Mouse (Mus musculus) MEL-GATA-1-ER (cell line): ENCODE results near the gene Perm1.

Experiments
- DNase-seq: peaks from one replicate; pipeline ENCODE4 v3.0.0-alpha.2; 2012; ENCODE audit warnings: low read depth; ENCODE audit errors: extremely low read depth

Gene Perm1

GRCm38 (mm10) chr4:156215649-156216048 lies at the start of gene Perm1:
Gene Perm1, plus strand, starts transcription at chr4:156215868.
- no peak for DNase-seq

DNA sequence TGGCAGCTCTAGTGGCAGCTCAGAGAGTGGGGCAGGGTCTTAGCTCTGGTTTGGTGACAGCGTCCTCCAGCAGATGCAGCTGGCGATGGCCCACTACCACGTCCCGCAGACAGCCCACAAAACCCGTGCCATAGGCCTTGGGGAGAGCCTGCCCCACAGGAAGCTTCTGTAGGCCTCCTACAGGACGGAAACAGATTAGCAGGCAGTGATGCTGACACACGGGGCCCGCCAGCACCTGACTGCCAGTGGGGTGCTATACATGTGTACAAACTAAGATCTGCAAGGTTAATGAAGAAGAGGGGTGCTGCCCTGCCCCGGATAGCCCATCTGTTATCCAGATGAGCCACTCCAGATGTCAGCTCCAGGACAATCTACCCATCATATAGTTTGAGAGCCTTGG lies 49.2 kb upstream of the Perm1 start:
- no peak for DNase-seq

GRCm38 (mm10) chr4:156168611-156169010 lies 47.1 kb upstream of the Perm1 start:
- DNase-seq: no peak

DNA sequence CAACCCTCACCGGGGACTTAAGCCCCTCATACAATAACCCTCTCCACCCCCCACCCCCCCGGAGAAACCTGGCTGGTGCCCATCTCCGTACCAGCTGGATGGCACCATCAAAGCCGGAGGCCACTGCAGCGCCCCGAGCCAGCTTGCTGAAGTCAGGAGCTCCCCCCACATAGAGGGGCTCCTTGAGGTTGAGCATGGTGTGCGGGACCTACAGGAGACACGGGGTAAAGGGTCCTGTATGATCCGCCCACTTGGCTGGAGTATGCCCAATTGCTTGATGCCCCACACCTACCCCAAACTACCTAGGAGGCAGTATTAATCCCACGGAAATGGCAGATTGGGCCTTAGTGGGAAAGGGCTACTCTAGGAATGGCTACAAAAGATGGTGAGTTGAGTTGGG lies 46.5 kb upstream of the Perm1 start:
- no peak for DNase-seq

- no peak for DNase-seq
These were observed 43.8 kb upstream of the Perm1 start for GRCm38 (mm10) chr4:156171828-156172227.

DNA sequence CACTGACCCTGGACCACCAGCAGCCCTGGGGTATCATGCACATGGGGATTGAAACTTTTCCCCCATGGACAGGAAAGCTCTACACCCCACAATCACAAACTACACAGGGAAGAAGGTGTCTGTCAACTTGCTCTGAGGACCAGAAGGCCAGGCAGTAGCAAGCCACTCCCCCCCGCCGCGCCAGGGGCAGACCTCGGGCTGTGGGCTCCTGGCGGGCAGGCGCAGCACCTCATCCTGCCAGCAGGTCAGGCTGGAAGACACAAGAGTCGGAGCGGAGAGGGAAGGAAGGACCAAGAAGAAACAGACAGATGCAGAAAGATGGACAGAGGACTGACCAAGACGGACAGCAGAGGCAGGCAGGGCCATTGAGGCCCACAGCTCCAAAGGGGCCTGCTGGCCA lies 38.0 kb upstream of the Perm1 start:
- DNase-seq: no peak

DNA sequence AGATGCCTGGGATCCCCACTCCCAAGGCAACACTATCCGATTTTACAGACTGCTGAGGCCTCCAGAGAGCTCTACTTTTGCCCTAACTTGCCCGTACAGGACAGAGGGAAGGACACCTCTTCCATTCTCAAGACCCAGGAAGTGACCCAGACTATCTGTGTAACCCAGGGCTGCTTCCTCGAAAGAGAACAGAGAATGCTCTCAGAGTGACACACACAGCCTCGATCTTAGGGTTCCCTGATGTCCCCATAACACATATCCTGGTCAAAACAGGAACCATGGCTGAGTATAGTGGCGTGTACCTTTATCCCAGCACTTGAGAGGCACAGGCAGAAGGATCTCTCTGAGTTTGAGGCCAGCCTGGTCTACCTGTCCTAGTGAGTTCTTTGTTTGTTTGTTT lies 31.9 kb upstream of the Perm1 start:
- DNase-seq: no peak

GRCm38 (mm10) chr4:156184291-156184954 lies 31.2 kb upstream of the Perm1 start:
- DNase-seq: peak; percentile 86

GRCm38 (mm10) chr4:156185456-156185949 lies 30.2 kb upstream of the Perm1 start:
- DNase-seq: peak; percentile 73

- no peak for DNase-seq
These were observed 29.5 kb upstream of the Perm1 start for GRCm38 (mm10) chr4:156185950-156186850.

DNA sequence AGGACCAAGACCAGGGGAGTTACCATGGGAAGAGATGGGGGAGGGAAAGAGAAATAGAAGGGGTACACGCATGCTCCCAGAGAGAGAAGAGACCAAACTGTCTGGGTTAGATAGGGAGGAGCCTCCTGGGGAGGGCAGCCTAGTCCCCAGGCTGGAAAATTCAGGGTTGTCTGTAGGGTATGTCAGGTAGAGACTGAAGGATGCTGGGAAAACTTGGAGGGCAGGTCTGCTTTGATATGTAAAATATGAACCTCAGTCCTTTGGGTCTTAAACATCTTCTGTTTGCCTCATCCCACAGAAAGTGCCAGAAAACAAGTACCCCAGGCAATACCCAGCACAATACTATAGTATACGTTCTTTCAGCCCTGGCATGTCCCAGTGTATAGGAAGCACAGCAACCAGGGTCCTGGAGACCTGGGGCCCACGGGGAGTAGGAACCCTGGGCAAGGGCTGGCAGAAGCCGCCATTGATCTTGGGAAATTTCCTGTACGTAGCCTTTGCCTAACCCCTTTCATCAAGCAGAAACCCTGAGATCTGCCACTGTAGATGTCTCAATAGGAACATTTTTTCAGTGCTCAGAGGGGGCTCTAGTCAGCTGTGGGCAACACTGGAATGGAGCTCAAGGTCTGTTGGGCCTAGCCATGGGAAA lies 27.4 kb upstream of the Perm1 start:
- no peak for DNase-seq

DNA sequence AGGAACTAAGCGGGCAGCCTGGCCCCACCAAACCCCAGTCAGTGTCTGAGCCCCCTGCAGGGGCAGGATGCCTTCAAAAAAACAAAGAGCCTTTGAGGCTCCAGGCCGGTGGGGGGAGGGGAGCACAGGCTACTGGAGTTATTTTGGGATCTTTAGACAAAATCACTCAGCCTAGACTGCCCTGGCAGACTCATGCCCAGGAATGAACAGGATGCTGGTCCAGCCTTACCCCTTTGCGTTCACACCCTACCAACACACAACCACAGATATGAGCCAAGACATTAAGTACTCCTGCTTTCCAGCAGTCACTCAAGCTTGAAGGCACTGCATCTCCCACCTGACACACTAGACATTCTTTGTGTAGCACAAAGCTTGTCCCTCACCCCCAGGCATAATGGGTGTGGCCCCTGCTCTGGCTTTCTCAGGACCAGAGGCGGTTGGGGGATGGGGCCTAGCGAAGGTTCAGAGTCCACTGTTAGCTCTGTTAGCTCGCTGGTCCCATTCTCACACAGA lies 26.8 kb upstream of the Perm1 start:
- DNase-seq: no peak

DNA sequence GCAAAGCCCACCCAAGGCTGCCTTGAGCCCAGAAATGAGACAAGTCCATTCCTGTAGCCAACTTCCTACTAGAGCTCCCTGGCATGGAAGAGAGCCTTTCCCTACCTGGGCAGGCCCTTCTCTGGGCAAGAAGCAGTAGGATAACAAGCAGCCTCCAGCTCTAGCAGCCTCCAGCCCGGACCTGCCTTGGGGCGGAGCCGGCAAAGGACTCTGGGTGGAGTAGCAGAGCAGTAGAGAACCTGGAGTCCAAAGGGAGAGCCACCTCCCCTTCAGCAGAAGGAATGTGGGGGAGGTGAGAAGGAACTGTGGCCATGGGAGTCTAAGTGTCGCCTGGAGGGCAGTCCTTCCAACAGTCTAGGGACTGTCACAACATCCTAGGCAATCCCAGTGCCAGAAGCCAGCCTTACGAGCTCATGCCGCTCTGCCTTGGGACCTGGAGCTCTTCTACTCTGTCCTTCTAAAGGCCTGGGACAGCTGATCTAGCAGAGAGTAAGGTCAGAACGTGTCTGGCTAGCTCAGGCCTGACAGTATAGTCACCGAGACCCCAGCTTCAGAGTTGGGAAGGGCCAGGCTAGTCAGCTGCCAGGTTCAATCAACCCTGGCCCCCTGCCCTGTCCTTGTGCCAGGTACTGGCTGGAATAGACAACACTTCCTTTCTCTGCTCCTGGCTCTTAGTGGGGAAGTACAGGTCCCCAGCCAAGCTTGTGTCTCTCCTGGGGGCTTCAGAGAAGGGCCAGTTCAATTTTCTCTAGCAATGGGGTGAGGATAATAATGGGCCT lies 23.1 kb upstream of the Perm1 start:
- no peak for DNase-seq

- DNase-seq: no peak
These were observed 22.5 kb upstream of the Perm1 start for GRCm38 (mm10) chr4:156193200-156193590.

DNA sequence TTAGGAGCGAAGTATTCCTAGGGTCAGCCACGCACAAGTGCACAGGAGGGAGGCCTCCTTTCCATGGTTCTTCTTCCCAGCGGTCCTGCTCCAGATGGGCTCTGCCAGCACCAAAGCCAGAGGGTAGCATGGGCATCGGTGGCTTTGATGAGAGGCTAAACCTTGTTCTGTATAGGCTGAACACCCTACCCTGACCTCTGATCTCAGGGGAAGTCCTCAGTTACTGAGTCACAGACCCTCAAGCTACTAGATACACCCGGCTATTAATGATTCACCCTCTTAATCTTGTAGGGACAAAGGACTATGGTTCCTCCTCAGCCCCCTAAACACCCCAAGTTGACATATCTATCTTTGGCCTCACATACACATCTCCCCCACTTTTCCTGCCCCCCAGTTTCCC lies 21.8 kb upstream of the Perm1 start:
- no peak for DNase-seq

GRCm38 (mm10) chr4:156194346-156194745 lies 21.3 kb upstream of the Perm1 start:
- DNase-seq: no peak

DNA sequence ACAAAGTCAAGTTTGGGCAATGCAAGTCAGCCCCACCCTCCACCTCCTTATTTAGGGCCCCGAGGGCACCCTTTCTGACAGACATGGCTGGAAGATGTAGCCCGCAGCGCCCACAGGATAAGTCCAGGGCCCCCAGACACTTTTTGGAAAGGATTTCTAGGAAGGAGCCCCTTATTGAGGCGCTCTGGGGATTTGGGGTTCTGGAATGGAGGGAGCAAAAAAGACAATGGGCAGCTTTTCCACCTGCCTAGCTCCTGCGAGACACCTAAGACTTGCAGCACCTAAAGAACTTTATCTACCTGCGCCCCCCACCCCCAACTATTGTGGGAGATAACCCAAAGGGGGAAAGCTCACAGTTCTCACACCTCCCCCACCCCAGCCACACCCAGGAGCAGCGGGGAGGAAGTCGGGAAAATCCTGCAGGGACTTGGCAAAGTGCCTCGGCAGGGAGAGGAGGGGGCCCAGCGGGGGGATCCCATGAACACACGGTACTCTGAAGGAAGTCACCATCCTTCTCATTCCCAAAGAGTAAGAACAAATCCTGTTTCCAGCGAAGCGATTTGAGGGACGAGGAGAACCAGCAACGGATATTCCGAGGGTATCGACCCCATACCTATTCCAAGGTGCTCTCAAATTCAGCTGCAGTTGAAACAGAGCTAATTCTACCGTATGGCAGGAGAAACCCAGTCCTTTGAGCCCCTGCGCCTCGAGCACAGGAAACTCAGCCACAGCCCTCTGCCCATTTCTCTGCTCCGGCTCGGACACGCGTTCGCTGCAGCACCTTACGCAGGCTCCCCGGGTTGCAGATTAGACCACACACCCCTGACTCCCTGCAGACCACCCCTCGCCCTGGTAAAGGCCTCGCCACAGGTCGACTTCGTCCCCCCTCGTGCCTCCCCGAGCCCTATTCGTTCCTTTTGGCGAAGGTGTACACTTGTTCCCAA lies 19.5 kb upstream of the Perm1 start:
- no peak for DNase-seq

GRCm38 (mm10) chr4:156197131-156197828 lies 18.4 kb upstream of the Perm1 start, which contains the start of gene Agrn:
Gene Agrn, minus strand, starts transcription at chr4:156197488.
- DNase-seq: no peak

DNA sequence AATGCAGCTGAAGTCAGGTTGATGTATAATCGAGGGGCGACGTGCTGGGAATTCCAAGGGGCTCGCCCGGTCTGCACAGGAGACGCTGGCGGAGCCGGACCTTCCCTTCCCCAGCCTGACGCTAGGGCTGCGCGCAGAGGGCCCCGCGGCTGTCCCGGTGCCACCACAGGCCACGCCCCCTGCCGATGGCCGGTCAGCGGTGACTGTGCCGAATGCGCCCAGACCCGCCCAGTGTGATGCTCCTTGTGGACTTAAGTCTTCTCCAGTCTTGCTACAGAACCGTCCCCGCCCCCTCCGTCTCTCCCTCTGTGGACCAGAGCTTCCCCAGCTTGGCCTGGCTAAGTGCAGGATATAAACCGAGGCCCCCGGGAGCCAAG lies 17.9 kb upstream of the Perm1 start:
- DNase-seq: no peak
